Mouse (Mus musculus) CD4-positive naive resting alpha-beta T cell, adult 76 days (primary cell): Measurements from ENCODE around the gene Sapcd1. TPM values are rescaled to one million over a fixed set of nuclear protein-coding genes. Genes with fewer than 3 reads are reported as not detected.

Source experiments
- total RNA-seq: library from RNA; stranded (reverse); gene quantifications from one replicate; pipeline ENCODE4 v1.2.4, GENCODE M21; 2023

Sapcd1 gene
- 1.4 TPM for total RNA-seq

DNA sequence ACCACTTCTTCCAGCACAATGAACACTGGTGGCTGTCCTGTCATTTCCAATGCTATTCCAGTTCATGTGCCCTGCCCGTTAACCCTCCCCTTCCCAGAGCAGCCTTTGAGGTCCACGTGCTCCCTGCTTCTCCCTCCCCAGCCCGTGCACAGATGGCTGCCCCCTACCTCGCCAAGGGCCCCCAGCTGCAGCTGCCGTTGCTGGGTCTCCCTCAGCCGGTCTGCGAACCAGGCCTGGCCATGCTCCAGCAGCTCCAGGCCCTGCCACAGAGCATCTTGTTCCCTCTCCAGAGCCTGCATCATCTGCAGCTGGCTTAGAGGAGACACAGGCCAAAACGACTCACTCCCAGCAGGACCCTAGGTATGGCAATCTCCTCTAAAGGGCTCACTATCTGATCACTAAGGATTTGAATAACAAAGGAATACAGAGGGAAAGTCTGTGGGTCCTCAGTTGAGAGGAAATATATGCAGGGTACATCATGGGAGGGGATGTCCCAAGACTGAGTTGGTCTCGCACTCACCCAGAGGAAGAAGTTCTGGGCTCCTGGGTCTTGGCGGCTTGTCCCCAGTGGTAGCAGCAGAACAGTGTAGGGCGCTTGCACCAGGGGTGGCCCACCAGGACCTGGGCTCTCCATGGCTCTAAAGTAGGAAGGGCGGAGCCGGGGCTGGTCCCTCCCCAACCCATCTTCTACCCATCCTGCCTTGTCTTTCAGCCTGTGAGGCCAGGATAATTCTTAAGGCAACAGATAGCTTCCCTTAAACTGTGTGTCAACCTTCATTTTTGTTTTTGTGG is at the start of gene Sapcd1:
TSS of gene Sapcd1 (minus strand) at position 740 of the 792 bp plus-strand sequence.

DNA sequence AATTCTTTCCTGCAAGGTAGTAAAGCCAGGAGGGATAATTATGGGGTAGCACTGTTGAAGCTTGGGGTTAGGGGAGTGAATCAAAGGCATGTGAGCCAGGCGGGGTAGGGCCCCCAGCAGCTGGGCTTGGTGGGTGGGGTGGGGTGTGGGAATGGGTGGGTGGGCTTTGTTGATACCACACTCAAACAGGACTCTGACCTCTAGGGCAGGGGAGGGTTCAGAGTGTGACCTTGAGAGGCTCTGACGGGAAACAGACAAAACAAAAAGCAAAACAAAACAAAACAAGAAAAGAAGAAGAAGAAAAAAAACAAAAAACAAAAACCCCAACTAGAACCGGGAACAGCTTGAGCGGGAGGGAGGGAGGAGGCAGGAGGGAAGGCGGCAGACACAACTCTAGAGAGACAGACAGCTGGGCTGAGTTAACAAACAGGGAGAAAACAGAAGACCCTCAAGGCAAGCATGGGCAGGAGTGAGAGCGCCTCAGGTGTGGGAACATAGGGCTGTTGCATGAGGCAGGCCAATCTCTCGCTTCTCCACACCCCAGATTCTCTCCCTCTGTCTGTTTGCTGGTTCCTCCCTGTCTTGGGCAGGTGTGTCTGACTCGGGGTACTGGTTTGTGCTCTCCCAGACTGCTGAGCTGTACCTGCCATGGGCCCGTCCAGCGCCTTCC is 48.8 kb upstream of the Sapcd1 start, which contains the start of gene Ly6g6e:
TSS of gene Ly6g6e (plus strand) at position 396 of the 670 bp plus-strand sequence.

DNA sequence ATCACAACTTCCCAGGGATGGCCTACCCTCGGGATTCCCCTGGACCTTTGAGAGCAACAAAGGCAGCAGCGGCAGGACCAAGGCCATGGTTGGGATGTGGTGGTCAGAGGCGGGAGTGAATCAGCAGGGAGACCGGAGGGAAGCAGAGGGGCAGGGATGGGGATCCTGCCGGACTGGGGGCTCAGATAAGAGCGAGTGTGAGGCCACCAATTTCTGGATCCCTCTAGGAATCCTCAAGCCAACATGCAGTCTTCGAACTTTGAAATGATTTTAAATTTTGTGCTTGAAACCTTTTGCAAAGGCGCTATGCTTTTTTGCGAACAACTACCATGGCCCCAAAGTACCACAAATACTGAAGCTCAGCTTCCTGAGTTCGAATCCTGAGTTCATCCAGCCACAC is 38.3 kb upstream of the Sapcd1 start, which contains the start of gene Mpig6b:
TSS of gene Mpig6b (minus strand) at position 101 of the 400 bp plus-strand sequence.

DNA sequence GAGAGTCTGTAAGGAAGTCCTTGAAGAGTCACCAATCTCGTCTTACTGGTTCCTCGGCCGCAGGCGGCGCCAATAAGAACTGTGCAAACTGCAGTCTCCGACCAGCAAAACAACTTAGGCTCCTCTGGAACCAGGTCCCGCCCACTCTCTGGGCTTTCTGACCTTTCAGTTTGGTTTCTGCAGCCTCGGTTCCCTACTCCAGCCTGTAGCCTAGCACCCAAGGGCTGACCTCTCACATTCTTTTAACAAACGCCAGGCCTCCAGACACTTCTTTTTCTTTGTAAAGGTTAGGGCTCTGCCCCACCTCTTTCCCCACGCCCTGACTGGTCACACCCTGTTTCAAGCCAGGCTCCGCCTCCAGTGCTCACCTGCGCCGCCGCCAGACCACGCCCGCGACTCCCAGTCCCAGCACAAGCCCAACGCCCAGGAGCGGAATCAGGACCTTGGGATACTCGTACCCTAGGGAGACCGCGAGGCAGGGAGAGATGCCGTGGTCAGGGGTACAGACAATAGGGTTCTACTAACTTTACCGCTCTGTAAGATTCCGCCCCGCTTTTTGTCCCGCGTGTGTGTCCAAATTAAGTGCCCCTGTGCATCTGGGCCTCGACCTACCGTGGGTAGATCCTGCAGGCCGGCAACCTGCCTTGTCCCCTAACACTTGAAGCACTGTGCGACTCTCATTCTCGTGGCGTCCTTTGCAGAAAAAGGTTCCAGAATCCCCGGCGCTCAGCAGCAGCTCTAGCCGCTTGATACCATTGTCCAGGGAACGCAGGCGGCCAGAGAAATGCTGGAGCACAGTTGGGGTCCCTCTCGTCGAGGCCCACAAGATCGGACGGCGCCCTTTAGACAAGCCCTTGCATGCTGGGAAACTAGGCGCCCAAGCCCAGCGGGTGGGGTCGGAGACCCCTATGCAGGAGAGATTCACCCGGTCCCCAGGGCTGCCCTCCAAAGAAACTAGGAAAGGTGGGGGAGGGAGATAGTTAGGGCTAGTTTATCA is 37.4 kb upstream of the Sapcd1 start, which contains the start of gene Ly6g6c:
TSS of gene Ly6g6c (plus strand) at position 438 of the 997 bp plus-strand sequence.

DNA sequence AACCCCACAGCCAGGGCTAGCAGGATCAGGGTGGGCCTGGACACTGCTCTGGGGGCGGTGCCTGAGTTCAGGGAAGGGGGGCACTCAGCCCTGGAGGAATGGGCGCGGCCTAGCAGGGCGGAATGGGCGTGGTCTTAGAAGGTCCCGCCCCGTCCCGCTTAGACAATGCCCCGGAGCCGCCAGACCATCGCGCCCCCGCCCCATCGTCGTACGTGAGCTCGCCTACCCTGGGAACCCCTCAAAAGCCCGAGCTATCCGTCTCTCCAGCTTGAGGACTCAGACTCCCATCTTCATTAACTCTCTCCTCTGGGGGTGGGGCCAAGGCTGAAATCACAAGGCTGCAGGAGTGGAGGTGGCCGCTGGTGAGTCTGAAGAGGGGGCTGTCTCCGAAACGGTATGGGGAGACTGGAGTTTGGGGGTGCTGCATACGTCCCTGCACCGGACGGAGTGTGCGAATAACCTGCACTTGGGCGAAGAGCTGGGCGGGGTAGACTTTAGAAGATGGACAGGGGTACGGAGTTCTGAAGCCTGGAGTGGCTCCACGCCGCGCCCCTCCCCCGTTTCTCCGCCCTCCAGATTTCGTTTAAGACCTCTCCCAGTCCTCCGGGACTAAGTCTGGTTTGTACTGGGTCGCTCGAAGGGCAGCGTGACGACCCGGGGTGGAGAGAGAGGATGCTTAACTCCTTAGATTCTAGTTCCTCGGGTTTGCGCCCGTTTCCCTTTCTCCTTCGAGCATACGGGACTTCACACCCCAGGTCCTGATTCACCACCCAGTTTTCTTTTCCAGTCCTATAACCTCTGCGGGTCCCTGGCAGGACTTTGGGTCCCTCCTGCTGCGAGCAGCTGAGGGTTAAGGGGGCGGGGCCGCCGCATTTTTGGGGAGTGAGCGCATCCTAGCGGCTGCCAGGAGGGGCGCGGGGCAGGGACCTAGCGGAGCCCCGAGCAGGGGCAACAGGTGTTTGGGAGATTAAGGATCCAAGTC is 31.4 kb upstream of the Sapcd1 start, which contains the start of gene Ddah2:
TSS of gene Ddah2 (plus strand) at position 125 of the 982 bp plus-strand sequence.

DNA sequence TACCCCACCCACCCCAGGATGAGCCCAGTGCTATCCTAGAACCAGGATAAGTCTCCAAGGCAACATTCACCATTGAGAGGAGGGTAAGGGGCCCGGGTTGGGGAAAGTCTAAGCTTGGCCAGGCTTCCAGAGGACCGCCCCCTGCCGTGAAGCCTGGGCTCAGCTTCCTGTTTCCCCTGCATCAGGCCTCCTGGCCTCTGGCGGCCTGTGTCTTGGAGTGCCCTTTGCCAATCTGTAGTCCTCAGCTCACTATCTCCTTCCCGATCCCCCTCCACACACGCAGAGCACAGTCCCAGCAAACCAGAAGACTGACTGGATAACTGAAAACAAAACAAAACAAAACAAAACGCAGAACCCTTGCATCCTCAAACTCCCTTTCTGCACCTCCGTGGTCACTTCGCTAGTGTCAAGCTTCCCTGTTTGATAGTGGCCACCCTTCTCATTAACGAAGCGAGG is 21.8 kb upstream of the Sapcd1 start, which contains the start of gene Clic1:
TSS of gene Clic1 (plus strand) at position 406 of the 456 bp plus-strand sequence.

DNA sequence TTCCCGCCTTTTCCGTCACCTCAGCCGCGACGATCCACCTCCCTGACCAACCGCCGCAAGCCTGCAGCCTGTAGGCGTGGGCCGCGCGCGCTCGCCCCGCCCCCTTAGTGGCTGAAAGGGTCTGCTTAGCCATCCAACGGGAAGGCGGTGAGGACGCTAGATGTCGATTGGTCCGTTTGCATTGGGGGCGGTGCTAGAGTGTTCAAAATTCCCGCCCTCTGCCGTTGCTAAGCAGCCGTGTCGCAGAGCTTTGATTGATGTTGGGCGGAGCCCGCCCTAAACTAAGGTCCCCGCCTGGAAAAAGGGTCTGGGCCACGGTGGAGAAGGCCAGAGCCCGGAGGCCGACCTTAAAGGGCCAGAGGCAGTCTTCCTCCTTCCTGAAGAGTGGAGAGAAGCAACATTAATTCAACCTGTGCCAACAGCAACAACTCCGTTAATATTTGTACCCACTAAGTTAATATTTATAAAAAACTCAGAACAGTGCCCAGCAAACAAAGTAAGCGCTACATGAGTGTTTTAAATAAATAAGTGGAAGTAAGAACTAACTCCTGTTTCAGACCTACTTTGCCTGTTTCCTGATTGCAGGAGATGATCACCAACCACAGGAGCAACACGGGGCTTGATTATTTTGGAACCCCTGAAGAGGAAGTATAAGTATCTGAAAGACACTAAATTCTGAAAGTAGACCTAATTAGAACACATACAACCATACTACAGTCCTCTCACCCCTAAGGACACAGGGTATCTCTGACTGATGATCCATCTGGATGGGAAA is 19.1 kb upstream of the Sapcd1 start, which contains the start of gene Msh5:
TSS of gene Msh5 (minus strand) at position 65 of the 775 bp plus-strand sequence.

DNA sequence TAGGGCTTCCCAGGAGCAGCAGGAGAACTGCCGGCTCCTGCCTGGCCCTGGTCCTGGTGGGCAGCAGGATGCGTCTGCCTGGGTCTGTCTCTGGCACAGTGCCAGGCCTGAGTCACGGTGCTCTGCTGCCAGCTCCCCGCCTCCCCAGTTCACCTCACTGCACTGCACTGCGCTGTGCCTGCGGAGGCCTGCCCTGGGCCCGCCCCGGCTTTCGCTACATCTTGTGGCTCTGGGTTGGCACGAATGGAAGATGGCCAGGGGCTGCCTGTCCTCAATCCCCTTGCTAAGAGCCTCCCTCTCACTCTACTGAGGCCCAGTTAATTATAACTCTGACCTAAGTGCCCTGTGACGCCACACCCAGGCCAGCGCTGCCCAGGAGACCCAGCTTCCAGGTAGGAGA is 11.4 kb downstream of the Sapcd1 start, which contains the start of gene Vwa7:
TSS of gene Vwa7 (plus strand) at position 204 of the 400 bp plus-strand sequence.

DNA sequence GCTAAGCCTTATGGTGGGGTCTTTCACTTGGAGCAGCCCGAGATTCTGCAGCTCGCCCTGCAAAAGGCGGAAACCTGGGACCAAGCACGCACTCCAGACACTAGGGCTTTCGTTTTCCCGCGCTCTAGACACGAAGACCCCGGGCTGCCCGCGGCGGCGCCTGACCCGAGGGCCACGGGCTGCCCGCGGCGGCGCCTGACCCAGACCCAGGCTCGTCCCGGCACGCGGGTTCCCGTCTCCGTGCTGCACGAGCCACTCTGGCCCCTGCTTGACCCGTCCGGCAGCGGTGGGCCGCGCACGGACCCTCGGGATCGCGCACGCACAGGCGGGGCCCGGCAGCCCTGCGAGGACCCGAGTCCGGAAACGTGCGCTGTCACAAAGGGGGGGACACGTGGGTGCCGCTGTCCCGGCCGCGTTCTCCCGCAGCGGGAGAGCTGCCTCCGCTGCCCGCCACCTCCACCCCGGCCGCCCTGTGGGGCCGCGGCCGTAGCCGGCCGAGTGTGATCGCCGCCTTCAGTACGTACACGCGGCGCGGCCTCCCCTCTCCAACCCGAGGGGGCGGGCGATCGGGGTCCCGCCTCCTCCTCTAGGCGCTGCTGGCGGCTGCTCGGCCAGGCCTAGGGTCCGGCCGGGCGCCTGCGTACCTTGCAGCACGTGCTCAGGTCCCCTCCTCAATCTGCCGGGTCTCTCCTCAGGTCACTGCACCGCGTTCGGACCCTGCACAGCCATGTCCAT is 26.9 kb downstream of the Sapcd1 start, which contains the start of gene Vars:
TSS of gene Vars (plus strand) at position 271 of the 735 bp plus-strand sequence.

DNA sequence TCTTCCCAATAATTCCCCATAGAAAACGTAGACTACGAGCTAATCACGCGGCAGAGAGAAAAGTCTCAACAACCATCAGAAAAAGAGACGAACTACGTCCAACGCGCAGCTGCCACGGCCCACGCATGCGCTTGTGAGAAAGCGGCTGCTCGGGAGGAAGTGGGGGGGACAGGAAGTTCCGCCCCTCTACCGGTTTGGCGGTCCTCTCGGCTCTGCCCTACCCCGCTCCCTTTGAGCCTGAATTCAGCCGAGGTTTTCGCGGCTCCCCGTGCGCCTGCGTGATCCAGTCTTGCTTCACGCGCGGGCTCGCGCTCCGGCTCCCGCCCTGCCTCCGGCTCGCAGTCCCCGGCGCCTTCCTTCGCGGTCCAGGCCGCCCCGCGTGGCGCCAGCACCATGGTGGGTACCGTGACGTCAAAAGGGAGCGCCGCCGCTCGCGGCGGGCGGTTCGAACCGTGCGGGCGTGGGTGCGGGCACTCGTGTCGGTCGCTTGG is 46.1 kb downstream of the Sapcd1 start, which contains the start of gene Lsm2:
TSS of gene Lsm2 (plus strand) at position 173 of the 491 bp plus-strand sequence.

Other genes with a start within 250 kb of the Sapcd1 start
- gene Cyp21a1, start 223.5 kb downstream of the Sapcd1 start, total RNA-seq: not detected
- gene Stk19, start 191.1 kb downstream of the Sapcd1 start, total RNA-seq: 55.8 TPM
- gene Dxo, start 191.0 kb downstream of the Sapcd1 start, total RNA-seq: 86.0 TPM
- 121 TPM for gene Skiv2l, start 177.8 kb downstream of the Sapcd1 start, total RNA-seq
- 22.0 TPM for gene Nelfe, start 177.6 kb downstream of the Sapcd1 start, total RNA-seq
- gene Cfb, start 165.5 kb downstream of the Sapcd1 start, total RNA-seq: 0.64 TPM
- gene Zbtb12, start 148.5 kb downstream of the Sapcd1 start, total RNA-seq: 4.4 TPM
- 0.38 TPM for gene Gm20547, start 146.0 kb downstream of the Sapcd1 start, total RNA-seq
- gene C2, start 129.8 kb downstream of the Sapcd1 start, total RNA-seq: 1.6 TPM
- gene Ehmt2, start 129.5 kb downstream of the Sapcd1 start, total RNA-seq: 113 TPM
- gene Slc44a4, start 113.5 kb downstream of the Sapcd1 start, total RNA-seq: not detected
- 44.2 TPM for gene Neu1, start 96.8 kb downstream of the Sapcd1 start, total RNA-seq
- gene Hspa1b, start 68.8 kb downstream of the Sapcd1 start, total RNA-seq: 97.6 TPM
- gene Gm20481, start 58.1 kb downstream of the Sapcd1 start, total RNA-seq: not detected
- gene Hspa1a, start 55.9 kb downstream of the Sapcd1 start, total RNA-seq: 57.4 TPM
- gene Hspa1l, start 55.3 kb downstream of the Sapcd1 start, total RNA-seq: not detected
- 24.0 TPM for gene Lsm2, start 46.2 kb downstream of the Sapcd1 start, total RNA-seq
- gene Vars, start 27.0 kb downstream of the Sapcd1 start, total RNA-seq: 85.0 TPM
- not detected for gene Vwa7, start 11.4 kb downstream of the Sapcd1 start, total RNA-seq
- gene Msh5, start 18.7 kb upstream of the Sapcd1 start, total RNA-seq: 3.2 TPM
- gene Clic1, start 21.9 kb upstream of the Sapcd1 start, total RNA-seq: 137 TPM
- gene Ddah2, start 31.0 kb upstream of the Sapcd1 start, total RNA-seq: 0.70 TPM
- not detected for gene Ly6g6c, start 37.4 kb upstream of the Sapcd1 start, total RNA-seq
- not detected for gene Mpig6b, start 38.2 kb upstream of the Sapcd1 start, total RNA-seq
- not detected for gene Ly6g6e, start 48.9 kb upstream of the Sapcd1 start, total RNA-seq
- not detected for gene Ly6g6d, start 50.0 kb upstream of the Sapcd1 start, total RNA-seq
- not detected for gene Ly6g6f, start 57.6 kb upstream of the Sapcd1 start, total RNA-seq
- 60.6 TPM for gene Abhd16a, start 61.2 kb upstream of the Sapcd1 start, total RNA-seq
- gene Ly6g5c, start 80.3 kb upstream of the Sapcd1 start, total RNA-seq: not detected
- gene Ly6g5b, start 87.4 kb upstream of the Sapcd1 start, total RNA-seq: 1.5 TPM
- gene Gpank1, start 93.4 kb upstream of the Sapcd1 start, total RNA-seq: 28.7 TPM
- gene Csnk2b, start 94.0 kb upstream of the Sapcd1 start, total RNA-seq: 118 TPM
- gene D17H6S53E, start 98.4 kb upstream of the Sapcd1 start, total RNA-seq: 15.3 TPM
- gene Apom, start 104.0 kb upstream of the Sapcd1 start, total RNA-seq: not detected
- gene Bag6, start 107.2 kb upstream of the Sapcd1 start, total RNA-seq: 487 TPM
- 292 TPM for gene Prrc2a, start 136.9 kb upstream of the Sapcd1 start, total RNA-seq
- 8.6 TPM for gene Aif1, start 148.1 kb upstream of the Sapcd1 start, total RNA-seq
- gene Lst1, start 160.4 kb upstream of the Sapcd1 start, total RNA-seq: 9.5 TPM
- gene Ltb, start 166.4 kb upstream of the Sapcd1 start, total RNA-seq: 417 TPM
- 11.3 TPM for gene Tnf, start 174.0 kb upstream of the Sapcd1 start, total RNA-seq
- 15.7 TPM for gene Lta, start 177.3 kb upstream of the Sapcd1 start, total RNA-seq
- not detected for gene Gm16181, start 192.8 kb upstream of the Sapcd1 start, total RNA-seq
- 1.00 TPM for gene Atp6v1g2, start 205.6 kb upstream of the Sapcd1 start, total RNA-seq
- gene Nfkbil1, start 207.8 kb upstream of the Sapcd1 start, total RNA-seq: 9.4 TPM
- 422 TPM for gene Ddx39b, start 213.7 kb upstream of the Sapcd1 start, total RNA-seq
- gene H2-D1, start 234.7 kb upstream of the Sapcd1 start, total RNA-seq: 2,346 TPM